Mouse (Mus musculus) embryonic fibroblast, embryonic 13.5 days (primary cell): ENCODE results near the gene Usp15.

Experiments used
- CTCF ChIP-seq: IDR thresholded peaks from 2 replicates; pipeline ENCODE4 v1.5.1; 2011; ENCODE audit warnings: mild to moderate bottlenecking, control low read depth, low read length, moderate library complexity, borderline replicate concordance; ENCODE audit not compliant: insufficient read depth
- POLR2A ChIP-seq: IDR thresholded peaks from 2 replicates; pipeline ENCODE4 v1.6.1; 2011; ENCODE audit warnings: low read depth, mild to moderate bottlenecking, control low read depth, low read length, moderate library complexity

- TF ChIP-seq POLR2A (no peak), CTCF (no peak)
Measured at GRCm38 (mm10) chr10:123195501-123195900, 1.3 kb downstream of the Usp15 start.
